Mouse (Mus musculus) hindbrain, embryonic 13.5 days (tissue): Measurements from ENCODE around the gene Cfl1. TPM values are rescaled to one million over a fixed set of nuclear protein-coding genes. Genes with fewer than 3 reads are reported as not detected.
"Not testable (repeated sequence)": the region's sequence is repeated elsewhere in the genome, so short reads cannot be mapped to it uniquely, and the experiment has no call there.

ENCODE experiments used
- ATAC-seq: fragments of 200-750 bp; cut with Nextera tagmentation; 2 replicates; pipeline ENCODE4 v1.8.0; 2017; ENCODE audit warnings: moderate TSS enrichment; ENCODE audit not compliant: low FRiP score
- H3K27ac ChIP-seq: fragments of 300-500 bp; sonication (generic); 2 replicates; pipeline ENCODE4 v1.5.1; 2015; ENCODE audit warnings: inconsistent platforms, mild to moderate bottlenecking, moderate library complexity
- H3K27me3 ChIP-seq: fragments of 300-500 bp; sonication (generic); 2 replicates; pipeline ENCODE4 v1.6.1; 2015; ENCODE audit warnings: mild to moderate bottlenecking, inconsistent platforms
- H3K36me3 ChIP-seq: fragments of 300-500 bp; sonication (generic); 2 replicates; pipeline ENCODE4 v1.6.1; 2015; ENCODE audit warnings: mild to moderate bottlenecking, inconsistent platforms
- H3K4me1 ChIP-seq: fragments of 300-500 bp; sonication (generic); replicated peaks from 2 replicates; pipeline ENCODE4 v1.6.1; 2015; ENCODE audit warnings: inconsistent platforms
- H3K4me2 ChIP-seq: fragments of 300-500 bp; sonication (generic); 2 replicates; pipeline ENCODE4 v1.6.1; 2015; ENCODE audit warnings: inconsistent platforms, mild to moderate bottlenecking, moderate library complexity
- H3K4me3 ChIP-seq: fragments of 300-500 bp; sonication (generic); 2 replicates; pipeline ENCODE4 v1.5.1; 2015; ENCODE audit warnings: mild to moderate bottlenecking, inconsistent platforms
- H3K9ac ChIP-seq: fragments of 300-500 bp; sonication (generic); 2 replicates; pipeline ENCODE4 v1.6.1; 2015; ENCODE audit warnings: mild to moderate bottlenecking, inconsistent platforms
- H3K9me3 ChIP-seq: fragments of 300-500 bp; sonication (generic); 2 replicates; pipeline ENCODE4 v1.6.1; 2016; ENCODE audit warnings: inconsistent platforms
- whole genome bisulfite sequencing: fragments of 180-500 bp; shearing (Covaris S2); methylation state at CpG from one replicate; pipeline ENCODE4 v1.1.7; 2015; 5-methylcytosine and 5-hydroxymethylcytosine counted together
- polyA plus RNA-seq: library from polyadenylated mRNA; unstranded; fragments of >200 nt; fragmentation: Nextera tagmentation; extraction: Ambion mirVana; gene quantifications from 2 replicates; pipeline ENCODE4 v1.2.1, GENCODE M21; 2015

Gene Cfl1
- polyA plus RNA-seq, 1 experiment from 2014 or later = 3,676 TPM

DNA sequence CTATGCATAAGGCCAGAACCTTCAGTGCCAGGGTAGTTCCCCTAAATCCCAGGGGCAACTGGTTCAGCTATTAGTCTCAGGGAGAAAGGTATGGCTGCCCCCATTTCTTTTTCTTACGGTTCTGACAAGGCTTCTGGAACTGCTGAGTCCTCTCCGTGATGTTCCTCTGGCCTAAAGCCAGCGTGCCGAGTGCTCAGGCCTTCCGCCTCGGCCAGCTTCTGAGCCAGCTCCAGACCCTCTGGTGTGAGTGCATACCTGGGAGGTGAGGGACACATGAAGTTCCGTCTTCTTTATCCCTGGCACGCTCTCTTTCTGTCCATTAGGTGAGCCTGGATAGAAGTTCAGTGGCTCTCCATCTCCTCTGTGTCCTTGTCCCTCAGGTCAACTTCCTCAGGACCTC, 4.9 kb upstream of the Cfl1 start:
- ATAC-seq = no peak
- H3K4me3 ChIP-seq = no peak overlapping the region
- H3K27ac ChIP-seq = no peak overlapping the region
- 94% methylated on average over 8 of the region's 8 CpGs for WGBS
- peaks cover 29% of the 10 kb centered on the region for H3K4me1 ChIP-seq
- H3K9ac ChIP-seq = no peak overlapping the region
- H3K9me3 ChIP-seq = no peaks in the 10 kb centered on the region
- H3K36me3 ChIP-seq = peaks cover 60% of the 10 kb centered on the region
- no peaks in the 10 kb centered on the region for H3K27me3 ChIP-seq
- no peak overlapping the region for H3K4me2 ChIP-seq

DNA sequence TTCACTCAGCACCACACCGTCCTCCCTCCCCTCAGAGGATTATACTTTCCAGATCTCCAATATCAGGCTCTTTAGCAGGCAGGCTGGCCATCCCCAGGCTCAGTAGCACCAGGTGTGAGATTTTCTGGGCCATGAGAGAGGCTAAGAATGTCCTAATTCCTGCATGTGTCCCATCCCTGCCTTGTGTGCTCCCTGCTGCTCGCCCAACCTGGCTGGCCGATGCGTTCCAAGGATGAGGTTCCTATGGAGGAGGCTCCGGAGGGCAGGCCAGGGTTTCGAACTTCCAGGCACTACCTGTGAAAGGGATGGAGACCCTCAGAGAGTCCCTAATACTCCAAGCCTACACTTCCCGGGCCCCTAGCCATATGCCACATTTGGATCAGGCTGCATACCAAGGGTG, 4.4 kb upstream of the Cfl1 start:
- H3K36me3 ChIP-seq = peaks cover 56% of the 10 kb centered on the region
- no peak overlapping the region for H3K4me2 ChIP-seq
- H3K4me1 ChIP-seq = peaks cover 29% of the 10 kb centered on the region
- H3K27ac ChIP-seq = no peak overlapping the region
- H3K9me3 ChIP-seq = no peaks in the 10 kb centered on the region
- no peaks in the 10 kb centered on the region for H3K27me3 ChIP-seq
- WGBS = 93% methylated on average over 7 of the region's 7 CpGs
- no peak overlapping the region for H3K4me3 ChIP-seq
- ATAC-seq = no peak
- no peak overlapping the region for H3K9ac ChIP-seq

DNA sequence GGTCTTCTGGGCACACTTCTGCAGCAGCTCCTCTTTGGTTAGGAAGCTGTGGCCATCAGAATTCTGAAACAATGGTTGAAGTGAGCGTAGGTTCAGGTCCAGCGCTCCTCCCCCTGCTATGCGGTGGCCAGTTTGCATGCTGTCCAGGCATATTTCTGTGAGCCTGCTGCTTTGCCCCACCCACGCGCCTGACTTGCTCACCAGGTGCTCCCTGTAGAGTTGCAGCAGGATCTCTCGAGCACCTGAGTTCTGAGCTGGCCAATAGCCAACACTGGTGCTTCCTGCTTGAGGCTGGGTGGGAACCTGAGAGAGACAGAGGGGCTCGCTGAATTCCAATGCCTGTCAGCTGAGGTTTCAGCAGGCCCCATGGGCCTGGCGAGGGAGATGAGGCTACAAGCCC, 4.0 kb upstream of the Cfl1 start:
- no peak for ATAC-seq
- H3K4me1 ChIP-seq = peaks cover 29% of the 10 kb centered on the region
- no peaks in the 10 kb centered on the region for H3K9me3 ChIP-seq
- H3K9ac ChIP-seq = 0 out of 2 replicates have a peak overlapping the region, but pooled peaks have one; percentile 78
- H3K27ac ChIP-seq = no peak overlapping the region
- no peak overlapping the region for H3K4me2 ChIP-seq
- peaks cover 51% of the 10 kb centered on the region for H3K36me3 ChIP-seq
- H3K27me3 ChIP-seq = no peaks in the 10 kb centered on the region
- WGBS = 92% methylated on average over 8 of the region's 8 CpGs
- H3K4me3 ChIP-seq = no peak overlapping the region

DNA sequence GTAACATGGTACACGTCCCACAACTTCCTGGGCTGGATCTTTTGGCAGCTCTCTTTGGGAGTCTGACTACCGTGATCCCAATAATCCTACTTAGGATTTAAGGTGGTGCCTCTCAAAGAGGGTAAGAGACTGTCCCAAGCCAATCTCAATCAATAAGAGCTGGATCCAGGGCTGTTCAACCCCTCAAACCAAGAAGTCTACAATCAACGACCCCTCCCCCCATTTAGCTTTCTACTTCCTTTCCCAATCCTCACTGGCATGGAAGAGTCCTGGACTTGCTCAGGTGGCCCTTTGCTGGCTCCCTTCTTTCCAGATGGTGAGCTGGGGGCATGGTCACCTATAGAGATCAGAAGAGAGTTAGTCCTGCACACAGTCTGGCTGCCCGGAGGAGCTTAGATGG, 3.5 kb upstream of the Cfl1 start:
- ATAC-seq = no peak
- Histone ChIP-seq H3K4me3 (0 out of 2 replicates have a peak overlapping the region, but pooled peaks have one; percentile 54), H3K9me3 (no peaks in the 10 kb centered on the region), H3K9ac (peak overlapping the region; percentile 78; the same call in 1 of the 2 replicates), H3K4me2 (peak overlapping the region; percentile 68), H3K27me3 (no peaks in the 10 kb centered on the region), H3K4me1 (peaks cover 30% of the 10 kb centered on the region), H3K36me3 (peaks cover 46% of the 10 kb centered on the region), H3K27ac (no peak overlapping the region)
- 91% methylated on average over 4 of the region's 4 CpGs for WGBS

DNA sequence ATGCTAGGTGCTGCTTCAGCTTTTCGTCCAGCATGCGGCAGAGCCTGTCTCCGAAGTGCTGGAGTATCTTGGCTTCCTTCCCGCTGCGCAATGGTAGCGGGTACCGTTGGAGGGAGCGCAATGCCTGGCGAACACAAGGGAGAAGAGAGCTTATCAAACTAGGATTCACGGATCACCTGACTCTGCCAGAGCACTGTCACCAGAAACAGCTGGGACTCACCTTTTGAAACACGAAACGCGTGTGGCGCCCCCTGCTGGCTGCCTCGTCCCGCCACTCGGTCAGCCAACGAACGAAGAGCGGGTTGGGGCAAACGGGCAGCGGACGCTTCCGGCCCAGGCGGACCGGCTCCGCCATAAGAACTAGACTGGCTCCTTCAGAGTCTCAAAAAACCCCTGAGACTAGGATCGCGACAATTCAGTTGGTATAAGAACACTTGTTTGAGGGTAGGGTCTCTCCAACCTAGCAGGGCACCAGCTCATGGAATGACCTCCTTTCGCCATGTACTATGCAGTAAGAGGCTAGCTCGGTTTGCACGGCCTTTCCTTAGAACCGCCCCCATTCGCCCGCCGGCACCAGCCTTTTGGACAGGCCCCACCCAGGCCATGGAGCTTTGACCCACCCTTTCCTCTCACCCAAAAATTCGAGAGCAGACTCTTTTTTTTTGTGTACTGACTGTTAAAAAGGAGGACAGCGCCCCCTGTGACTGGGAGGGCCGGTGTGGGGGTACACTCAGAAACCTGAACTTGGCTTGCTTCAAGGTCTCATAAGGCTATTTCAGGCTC, 2.3 kb upstream of the Cfl1 start, which contains the start of gene Mus81:
Gene Mus81 (minus strand): TSS at position 635 of the 783 bp plus-strand sequence.
- Histone ChIP-seq H3K9ac (peak within 1 kb of the TSS; percentile 78), H3K4me1 (peaks cover 42% of the 10 kb centered on the region), H3K36me3 (peaks cover 42% of the 10 kb centered on the region), H3K27me3 (no peaks in the 10 kb centered on the region), H3K4me3 (peak within 1 kb of the TSS; percentile 54), H3K9me3 (no peaks in the 10 kb centered on the region), H3K4me2 (peak within 1 kb of the TSS; percentile 68), H3K27ac (peak within 1 kb of the TSS; percentile 98)
- peak; percentile 53 for ATAC-seq
- WGBS = under 1% methylated on average over 39 of the region's 39 CpGs

DNA sequence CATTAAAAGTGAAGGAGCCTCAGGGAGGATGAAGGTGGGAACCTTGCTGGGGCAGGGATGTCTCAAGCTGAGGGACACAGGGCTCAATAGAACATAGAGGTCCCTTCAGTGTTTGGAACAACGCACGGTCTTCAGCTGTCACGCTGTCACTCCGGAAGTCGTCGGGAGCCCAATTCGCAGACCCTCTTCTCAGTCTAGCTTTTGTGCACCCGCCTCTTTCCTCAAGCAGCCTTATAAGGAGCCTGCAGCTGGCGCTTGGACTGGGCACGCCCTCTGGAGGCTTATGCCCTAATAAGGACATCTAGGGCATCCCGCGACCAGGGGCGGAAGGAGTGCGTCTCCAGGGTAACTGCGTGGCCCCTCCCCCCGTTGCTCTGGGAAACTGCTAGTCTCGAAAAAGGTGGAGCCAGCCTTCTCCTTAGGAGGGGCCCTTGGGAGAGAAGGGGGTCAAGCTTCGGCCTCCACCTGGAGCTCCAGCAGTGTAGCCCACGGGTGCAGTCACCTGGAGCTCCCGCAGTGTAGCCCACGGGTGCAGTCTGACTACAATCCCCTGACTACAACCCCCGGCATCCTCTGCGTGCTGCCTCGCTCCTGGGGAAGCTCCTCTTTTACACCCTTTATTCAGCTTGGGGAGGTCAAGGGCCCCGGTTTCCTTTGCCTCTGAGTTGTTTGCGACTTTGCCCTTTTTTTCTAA, 1.2 kb upstream of the Cfl1 start:
- H3K4me2 ChIP-seq = peak overlapping the region; percentile 68
- peaks cover 42% of the 10 kb centered on the region for H3K36me3 ChIP-seq
- H3K27me3 ChIP-seq = no peaks in the 10 kb centered on the region
- WGBS = under 1% methylated on average over 26 of the region's 26 CpGs
- H3K9me3 ChIP-seq = no peaks in the 10 kb centered on the region
- peak overlapping the region; percentile 54 for H3K4me3 ChIP-seq
- peak; percentile 73 for ATAC-seq
- peak overlapping the region; percentile 98 for H3K27ac ChIP-seq
- H3K4me1 ChIP-seq = peaks cover 47% of the 10 kb centered on the region
- H3K9ac ChIP-seq = peak overlapping the region; percentile 74

DNA sequence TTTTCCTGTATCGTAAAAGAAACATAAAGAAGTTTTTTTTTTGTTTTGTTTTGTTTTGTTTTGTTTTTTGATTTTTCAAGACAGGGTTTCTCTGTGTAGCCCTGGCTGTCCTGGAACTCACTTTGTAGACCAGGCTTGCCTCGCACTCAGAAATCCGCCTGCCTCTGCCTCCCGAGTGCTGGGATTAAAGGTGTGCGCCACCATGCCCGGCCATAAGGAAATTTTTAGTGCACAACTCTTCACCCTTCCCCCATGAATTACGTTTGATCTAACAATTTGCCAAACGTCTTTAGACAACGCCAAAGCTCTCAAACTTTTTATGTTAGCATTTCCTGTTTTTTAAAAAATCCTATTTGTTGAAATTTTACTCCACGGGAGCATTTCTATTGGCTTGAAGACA, 534 bp upstream of the Cfl1 start:
- WGBS = 54% methylated on average over 10 of the region's 10 CpGs
- peaks cover 47% of the 10 kb centered on the region for H3K4me1 ChIP-seq
- not testable (repeated sequence) for H3K9me3 ChIP-seq, ATAC-seq, H3K27me3 ChIP-seq, H3K9ac ChIP-seq
- H3K36me3 ChIP-seq = peaks cover 42% of the 10 kb centered on the region
- H3K27ac ChIP-seq = peak overlapping the region; percentile 99
- H3K4me2 ChIP-seq = peak overlapping the region; percentile 88
- H3K4me3 ChIP-seq = peak overlapping the region; percentile 99; the same call in 1 of the 2 replicates

DNA sequence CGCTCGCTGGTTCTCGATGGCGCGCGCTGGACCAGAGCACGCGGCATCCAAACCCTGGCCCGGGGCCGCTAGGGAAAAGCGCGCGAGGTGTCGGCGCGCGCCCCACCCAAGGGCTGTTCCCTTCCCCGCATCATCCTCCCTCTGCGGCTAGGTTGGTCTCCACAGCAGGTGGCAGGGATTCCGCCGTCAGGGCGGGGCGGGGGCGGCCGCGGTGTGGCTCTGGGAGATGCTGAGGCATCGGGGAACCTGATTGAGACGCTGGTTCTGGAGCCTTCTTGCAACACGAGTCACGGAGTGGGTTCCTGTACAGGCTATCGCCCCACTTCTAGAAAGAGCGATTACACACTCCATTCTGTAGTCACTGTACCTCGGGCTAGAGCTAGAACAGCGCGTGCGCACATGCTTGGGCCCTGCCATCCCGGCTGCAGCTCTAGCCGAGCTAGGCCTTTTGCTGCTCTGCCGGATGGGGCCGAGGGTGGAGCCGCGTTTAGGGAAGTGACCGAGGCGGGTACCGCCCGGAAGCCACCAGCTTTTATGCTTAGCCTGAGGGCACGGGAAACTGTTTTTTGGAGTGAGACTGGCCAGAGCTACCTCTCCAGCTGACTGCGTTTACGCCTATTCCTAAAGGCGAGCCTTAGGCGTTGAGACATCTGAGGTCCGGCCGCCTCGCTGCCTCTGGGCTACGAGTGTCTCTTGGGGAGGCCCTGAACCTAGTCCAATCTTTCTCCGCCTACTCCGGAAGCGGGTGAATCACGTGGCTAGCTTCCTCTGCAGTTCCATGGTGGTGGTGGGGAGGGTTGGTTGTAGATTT, 848 bp downstream of the Cfl1 start:
- H3K4me3 ChIP-seq = peak overlapping the region; percentile 99
- H3K36me3 ChIP-seq = peaks cover 40% of the 10 kb centered on the region
- no peaks in the 10 kb centered on the region for H3K9me3 ChIP-seq
- H3K4me1 ChIP-seq = peaks cover 47% of the 10 kb centered on the region
- peak; percentile 46 for ATAC-seq
- H3K9ac ChIP-seq = peak overlapping the region; percentile 97
- H3K4me2 ChIP-seq = peak overlapping the region; percentile 88
- H3K27me3 ChIP-seq = no peaks in the 10 kb centered on the region
- peak overlapping the region; percentile 99 for H3K27ac ChIP-seq
- WGBS = under 1% methylated on average over 59 of the region's 59 CpGs

DNA sequence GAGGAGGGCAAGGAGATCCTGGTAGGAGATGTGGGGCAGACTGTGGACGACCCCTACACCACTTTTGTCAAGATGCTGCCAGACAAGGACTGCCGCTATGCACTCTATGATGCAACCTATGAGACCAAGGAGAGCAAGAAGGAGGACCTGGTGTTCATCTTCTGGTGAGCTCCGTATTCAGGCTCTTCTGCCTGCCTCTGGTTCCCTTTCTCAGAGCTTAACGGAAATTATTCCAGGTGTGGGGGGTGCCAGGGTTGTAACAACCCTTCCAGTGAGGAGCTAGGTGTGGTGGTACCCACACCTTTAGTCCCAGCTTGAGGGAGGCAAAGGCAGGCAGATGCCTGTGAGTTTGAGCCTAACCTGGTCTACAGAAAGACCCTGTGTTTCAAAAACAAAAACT, 2.4 kb downstream of the Cfl1 start:
- H3K4me2 ChIP-seq = peak overlapping the region; percentile 88
- H3K9me3 ChIP-seq = no peaks in the 10 kb centered on the region
- H3K36me3 ChIP-seq = peaks cover 53% of the 10 kb centered on the region
- WGBS = 90% methylated on average over 4 of the region's 4 CpGs
- H3K27ac ChIP-seq = no peak overlapping the region
- no peak for ATAC-seq
- H3K4me1 ChIP-seq = peaks cover 32% of the 10 kb centered on the region
- H3K27me3 ChIP-seq = no peaks in the 10 kb centered on the region
- no peak overlapping the region for H3K9ac ChIP-seq
- peak overlapping the region; percentile 12; the same call in 1 of the 2 replicates for H3K4me3 ChIP-seq

DNA sequence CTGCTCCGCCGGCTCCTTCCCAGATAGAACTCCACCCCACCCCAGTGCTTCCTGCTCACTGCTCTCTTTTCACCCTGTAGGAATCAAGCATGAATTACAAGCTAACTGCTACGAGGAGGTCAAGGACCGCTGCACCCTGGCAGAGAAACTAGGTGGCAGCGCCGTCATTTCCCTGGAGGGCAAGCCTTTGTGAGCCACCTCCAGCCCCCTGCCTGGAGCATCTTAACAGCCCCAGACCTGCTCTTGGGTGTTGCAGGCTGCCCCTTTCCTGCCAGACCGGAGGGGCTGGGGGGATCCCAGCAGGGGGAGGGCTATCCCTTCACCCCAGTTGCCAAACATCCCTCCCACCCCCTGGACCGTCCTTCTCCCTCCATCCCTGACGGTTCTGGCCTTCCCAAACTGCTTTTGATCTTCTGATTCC, 3.1 kb downstream of the Cfl1 start:
- not testable (repeated sequence) for H3K9me3 ChIP-seq, H3K27me3 ChIP-seq, ATAC-seq, H3K27ac ChIP-seq, H3K9ac ChIP-seq, H3K4me2 ChIP-seq
- 63% methylated on average over 9 of the region's 9 CpGs for WGBS
- 0 out of 2 replicates have a peak overlapping the region, but pooled peaks have one; percentile 12 for H3K4me3 ChIP-seq
- H3K36me3 ChIP-seq = peaks cover 60% of the 10 kb centered on the region
- H3K4me1 ChIP-seq = peaks cover 29% of the 10 kb centered on the region

DNA sequence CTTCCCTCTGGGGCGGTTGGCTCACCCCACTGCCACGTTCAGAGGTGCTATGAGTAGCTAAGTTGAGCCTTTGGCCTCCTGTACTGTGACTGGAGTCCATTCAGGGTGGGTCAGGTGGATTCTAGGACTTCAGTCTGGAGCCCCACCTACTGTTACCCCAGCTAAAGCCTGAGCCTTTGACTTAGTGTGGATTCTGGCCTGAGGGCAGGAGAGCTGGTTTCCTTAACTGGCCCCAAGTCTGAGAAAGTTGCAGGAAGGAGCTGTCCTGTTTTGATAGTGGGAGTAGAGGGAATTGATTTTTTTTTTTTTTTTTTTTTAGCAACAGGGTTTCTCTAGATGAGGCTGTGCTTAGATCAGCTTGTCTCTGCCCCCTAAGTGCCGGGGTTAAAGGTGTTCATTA, 4.1 kb downstream of the Cfl1 start:
- Histone ChIP-seq H3K27me3 (no peaks in the 10 kb centered on the region), H3K4me2 (no peak overlapping the region), H3K4me3 (no peak overlapping the region), H3K9me3 (no peaks in the 10 kb centered on the region), H3K4me1 (peaks cover 19% of the 10 kb centered on the region), H3K27ac (no peak overlapping the region), H3K36me3 (peaks cover 67% of the 10 kb centered on the region), H3K9ac (no peak overlapping the region)
- ATAC-seq = no peak
- 87% methylated on average over 3 of the region's 3 CpGs for WGBS
